Mouse (Mus musculus) ES-E14 (cell line): ENCODE measurements at regions not wholly inside any gene's neighbourhood (a gene's known extent, or its start where the extent isn't known, plus 50 kb on each side); places are given as distances from the start of the nearest gene placed in this dataset.

Experiments used
- HCFC1 ChIP-seq: IDR thresholded peaks from 2 replicates; pipeline ENCODE4 v1.6.1; 2012; ENCODE audit warnings: low read length, inconsistent platforms, borderline replicate concordance; ENCODE audit not compliant: insufficient read depth
- MAFK ChIP-seq: IDR thresholded peaks from 2 replicates; pipeline ENCODE4 v1.6.1; 2014; ENCODE audit warnings: mild to moderate bottlenecking, low read depth, low read length, inconsistent platforms; ENCODE audit not compliant: insufficient read depth

DNA sequence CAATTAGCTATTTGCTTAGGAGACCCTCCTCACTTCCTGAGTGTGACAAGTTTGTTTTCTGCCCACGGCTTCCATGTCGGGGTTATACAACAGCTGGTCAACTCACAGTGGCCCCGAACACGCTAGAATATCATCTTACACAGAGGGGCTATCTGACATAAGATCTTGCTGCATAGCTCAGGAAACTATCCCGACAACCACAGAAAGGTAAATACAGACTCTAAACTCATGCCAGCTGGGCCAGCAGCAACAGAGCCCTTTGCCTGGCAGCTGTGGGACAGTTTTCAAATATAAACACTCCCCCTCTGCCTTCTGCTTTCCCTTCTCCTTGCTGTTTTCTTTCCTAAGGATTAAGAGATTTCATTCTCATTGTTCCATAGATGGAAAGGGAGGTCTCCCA lies 352.5 kb downstream of the Tns1 start:
- TF ChIP-seq HCFC1 (no peak), MAFK (no peak)
